Mouse (Mus musculus) bone marrow, adult 2 months (tissue): Measurements from ENCODE around the gene Mrc2. TPM values are rescaled to one million over a fixed set of nuclear protein-coding genes. Genes with fewer than 3 reads are reported as not detected.

Source experiments
- H3K27ac ChIP-seq: fragments of 200-500 bp; 2 replicates; pipeline ENCODE4 v1.5.1; 2012; ENCODE audit warnings: low read depth, mild to moderate bottlenecking, control low read depth, inconsistent platforms, low read length; ENCODE audit not compliant: control insufficient read depth, poor library complexity, insufficient read depth
- H3K4me1 ChIP-seq: fragments of 200-500 bp; 2 replicates; pipeline ENCODE4 v1.6.1; 2011; ENCODE audit warnings: low read length; ENCODE audit not compliant: control insufficient read depth, insufficient read depth
- H3K4me3 ChIP-seq: fragments of 200-500 bp; replicated peaks from 2 replicates; pipeline ENCODE3; 2011; ENCODE audit warnings: mild to moderate bottlenecking, low read depth, low read length, control low read depth; ENCODE audit not compliant: control insufficient read depth
- CTCF ChIP-seq: fragments of 200-500 bp; IDR thresholded peaks from 2 replicates; pipeline ENCODE4 v1.5.1; 2011; ENCODE audit warnings: low read length, control low read depth; ENCODE audit not compliant: control insufficient read depth, insufficient read depth
- POLR2A ChIP-seq: fragments of 200-500 bp; IDR thresholded peaks from 2 replicates; pipeline ENCODE4 v1.6.1; 2011; ENCODE audit warnings: low read depth, mild to moderate bottlenecking, control low read depth, low read length, borderline replicate concordance; ENCODE audit not compliant: control insufficient read depth
- WGBS: fragments of 180-500 bp; shearing (Covaris S2); methylation state at CpG from one replicate; pipeline ENCODE4 v1.1.7; 2018; 5-methylcytosine and 5-hydroxymethylcytosine counted together
- polyA plus RNA-seq: library from polyadenylated mRNA; stranded (reverse); fragments of >200 nt; gene quantifications from 2 replicates; pipeline ENCODE4 v1.2.4, GENCODE M21; 2011; ENCODE audit warnings: low replicate concordance; ENCODE audit not compliant: missing spikeins, insufficient read depth, insufficient read length

The Mrc2 gene
- polyA plus RNA-seq = 3.0 and 3.1 TPM in 2 replicates

DNA sequence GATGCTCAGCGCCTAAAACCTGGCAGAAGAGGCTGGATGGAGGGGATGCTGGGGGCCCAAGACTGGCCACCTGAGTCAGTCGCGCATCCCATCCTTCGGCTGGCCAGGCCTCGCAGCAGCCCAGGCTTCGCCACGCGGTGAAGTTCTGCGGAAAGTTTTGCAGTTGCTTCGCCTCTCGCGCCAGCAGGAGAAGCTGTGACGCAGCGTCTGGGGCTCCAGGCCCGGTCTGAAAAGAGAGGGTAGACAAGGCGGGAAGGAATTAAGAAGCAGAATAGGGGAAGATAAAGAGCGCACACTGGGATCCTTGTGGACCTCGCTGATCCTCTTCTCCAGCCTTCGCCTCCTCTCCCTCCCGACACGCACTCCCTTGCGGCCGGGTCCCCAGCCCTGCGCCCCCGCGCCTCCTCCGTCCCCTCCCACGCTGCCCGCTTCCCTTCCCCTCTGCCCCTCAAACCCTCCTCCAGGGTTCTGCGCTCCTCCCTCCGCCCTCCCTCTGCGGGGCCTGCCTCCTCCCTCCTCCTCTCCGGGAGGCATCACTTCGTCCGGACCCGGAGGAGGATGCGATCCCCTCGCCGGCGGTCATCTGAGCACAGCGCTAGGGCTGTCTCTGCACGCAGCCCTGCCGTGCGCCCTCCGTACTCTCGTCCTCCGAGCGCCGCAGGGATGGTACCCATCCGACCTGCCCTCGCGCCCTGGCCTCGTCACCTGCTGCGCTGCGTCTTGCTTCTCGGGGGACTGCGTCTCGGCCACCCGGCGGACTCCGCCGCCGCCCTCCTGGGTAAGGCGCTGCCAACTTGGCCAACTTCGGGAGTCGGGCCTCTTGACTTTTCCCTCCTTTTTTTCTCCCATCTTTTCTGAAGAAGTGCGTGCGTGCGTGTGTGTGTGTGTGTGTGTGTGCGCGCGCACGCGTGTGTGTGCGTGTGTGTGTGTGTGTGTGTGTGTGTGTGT is at the start of gene Mrc2:
TSS of gene Mrc2 (plus strand) at position 520 of the 948 bp plus-strand sequence.
- TF ChIP-seq CTCF (no peak), POLR2A (no peak)
- Histone ChIP-seq H3K4me3 (no peak within 1 kb of the TSS), H3K27ac (no peak within 1 kb of the TSS), H3K4me1 (no peaks in the 10 kb centered on the region)
- 1% methylated on average over 65 of the region's 75 CpGs for WGBS

GRCm38 (mm10) chr11:105246369-105246768 is 46.1 kb upstream of the Mrc2 start:
- no peak for TF ChIP-seq POLR2A
- TF ChIP-seq CTCF = no peak
- Histone ChIP-seq H3K4me3 (no peak overlapping the region), H3K4me1 (no peaks in the 10 kb centered on the region), H3K27ac (no peak overlapping the region)
- WGBS = 93% methylated on average over 1 of the region's 1 CpGs

DNA sequence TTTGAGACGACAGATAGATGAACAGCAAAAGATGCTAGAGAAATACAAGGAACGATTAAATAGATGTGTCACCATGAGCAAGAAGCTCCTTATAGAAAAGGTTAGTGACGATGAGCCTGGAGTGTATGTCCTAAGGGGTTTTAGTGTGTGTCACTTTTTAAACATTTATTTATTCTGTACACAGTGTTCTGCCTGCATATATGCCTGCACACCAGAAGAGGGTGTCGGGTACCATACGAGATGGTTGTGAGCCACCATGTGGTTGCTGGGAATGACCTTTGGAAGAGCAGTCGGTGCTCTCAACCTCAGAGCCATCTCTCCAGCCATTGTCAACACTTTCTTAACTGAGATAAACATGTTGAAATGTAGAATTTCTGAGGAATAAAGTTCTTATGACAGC is 45.7 kb upstream of the Mrc2 start:
- no peak for TF ChIP-seq POLR2A
- TF ChIP-seq CTCF = no peak
- Histone ChIP-seq H3K4me1 (no peaks in the 10 kb centered on the region), H3K27ac (no peak overlapping the region), H3K4me3 (no peak overlapping the region)
- 88% methylated on average over 6 of the region's 6 CpGs for WGBS

- Histone ChIP-seq H3K27ac (no peak overlapping the region), H3K4me1 (no peaks in the 10 kb centered on the region), H3K4me3 (no peak overlapping the region)
- TF ChIP-seq CTCF = no peak
- no peak for TF ChIP-seq POLR2A
- WGBS = 92% methylated on average over 5 of the region's 5 CpGs
Observed at GRCm38 (mm10) chr11:105247321-105247720, 45.1 kb upstream of the Mrc2 start.

GRCm38 (mm10) chr11:105259733-105260132 is 32.7 kb upstream of the Mrc2 start:
- H3K4me3 ChIP-seq = no peak overlapping the region
- TF ChIP-seq CTCF (no peak), POLR2A (no peak)
- H3K27ac ChIP-seq = no peak overlapping the region
- no peaks in the 10 kb centered on the region for H3K4me1 ChIP-seq
- 63% methylated on average over 3 of the region's 3 CpGs for WGBS

GRCm38 (mm10) chr11:105261116-105261515 is 31.3 kb upstream of the Mrc2 start:
- Histone ChIP-seq H3K4me3 (no peak overlapping the region), H3K4me1 (no peaks in the 10 kb centered on the region), H3K27ac (no peak overlapping the region)
- WGBS = 89% methylated on average over 5 of the region's 5 CpGs
- TF ChIP-seq POLR2A = no peak
- TF ChIP-seq CTCF = no peak

- TF ChIP-seq POLR2A (no peak), CTCF (no peak)
- H3K4me1 ChIP-seq = no peaks in the 10 kb centered on the region
- no peak overlapping the region for H3K27ac ChIP-seq
- WGBS = 55% methylated on average over 4 of the region's 4 CpGs
- H3K4me3 ChIP-seq = no peak overlapping the region
Observed at GRCm38 (mm10) chr11:105261601-105262351, 30.7 kb upstream of the Mrc2 start.

DNA sequence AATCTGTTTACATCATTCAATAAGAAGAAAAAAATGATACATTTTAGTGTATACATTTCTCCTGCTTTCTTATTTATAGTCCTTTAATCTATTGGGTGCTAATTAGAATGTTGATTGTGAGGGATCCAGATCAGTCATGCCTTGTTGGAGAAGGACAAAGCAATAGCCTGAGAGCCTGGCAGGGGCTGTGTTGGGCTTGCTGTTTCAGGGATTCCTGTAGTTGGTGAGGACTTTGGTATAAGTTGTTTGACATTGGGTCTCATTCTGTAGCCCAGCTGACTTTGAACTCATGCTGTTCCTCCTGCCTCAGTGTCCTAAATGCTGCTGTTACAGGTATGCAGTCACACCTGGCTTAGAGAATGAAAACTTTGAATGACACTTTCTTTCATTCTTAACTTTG is 27.9 kb upstream of the Mrc2 start:
- TF ChIP-seq CTCF (no peak), POLR2A (no peak)
- H3K4me1 ChIP-seq = no peaks in the 10 kb centered on the region
- no peak overlapping the region for H3K27ac ChIP-seq
- H3K4me3 ChIP-seq = no peak overlapping the region
